Mouse (Mus musculus) urinary bladder, postnatal 25 days (tissue): ENCODE results near the gene Uchl3.
A peak's percentile ranks its signal among the peaks of the same experiment; 100 is the strongest.

ENCODE experiments used
- DNase-seq: peaks from one replicate; pipeline ENCODE4 v3.0.0; 2022; ENCODE audit warnings: low spot score

The Uchl3 gene

DNA sequence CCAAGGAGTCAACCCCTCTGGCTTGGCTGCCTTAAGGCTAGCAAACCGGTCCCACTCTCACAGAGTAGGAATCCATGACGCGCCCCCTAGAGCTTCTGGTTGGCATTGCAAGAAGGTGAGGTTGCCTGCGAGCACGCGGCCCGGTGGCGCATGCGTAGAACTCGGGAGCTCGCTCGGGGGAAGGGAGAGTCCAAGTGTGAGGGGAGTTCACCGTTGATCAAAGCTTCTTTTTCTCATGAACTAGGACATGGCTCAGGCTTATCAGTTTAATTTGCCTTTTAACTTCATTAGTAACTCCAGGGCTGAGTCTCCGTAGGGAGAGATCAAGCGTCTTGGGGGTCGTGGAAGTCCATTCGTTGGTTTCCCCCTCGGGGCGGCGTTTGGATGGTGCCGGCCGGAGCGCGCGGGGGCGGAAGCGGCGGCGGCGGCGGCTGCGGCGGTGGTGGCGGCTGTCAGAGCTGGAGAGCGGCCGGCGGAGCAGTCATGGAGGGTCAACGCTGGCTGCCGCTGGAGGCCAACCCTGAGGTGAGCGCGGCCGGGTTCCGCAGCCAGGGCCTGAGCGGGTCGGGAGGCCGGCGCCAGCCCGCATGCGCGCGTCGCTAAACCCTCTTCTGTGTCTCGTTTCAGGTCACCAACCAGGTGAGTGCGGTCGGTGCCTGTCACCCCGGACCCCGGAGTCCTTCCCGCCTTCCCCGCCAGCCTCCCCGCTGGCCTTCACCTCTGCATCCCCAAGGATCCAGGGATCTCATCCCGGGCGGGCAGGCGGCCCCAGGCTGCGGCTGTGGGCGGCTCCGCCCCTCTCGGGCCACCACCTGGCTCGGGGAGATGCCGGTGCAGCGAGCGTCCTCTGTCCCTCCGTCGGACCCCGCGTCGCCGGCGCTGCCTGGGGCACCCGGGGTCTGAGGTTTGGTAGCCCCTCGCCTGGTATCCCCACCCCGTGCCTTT is at the start of gene Uchl3:
Gene Uchl3, plus strand, starts transcription at position 387 of the 945 bp plus-strand sequence.
- DNase-seq, result peak; percentile 100

DNA sequence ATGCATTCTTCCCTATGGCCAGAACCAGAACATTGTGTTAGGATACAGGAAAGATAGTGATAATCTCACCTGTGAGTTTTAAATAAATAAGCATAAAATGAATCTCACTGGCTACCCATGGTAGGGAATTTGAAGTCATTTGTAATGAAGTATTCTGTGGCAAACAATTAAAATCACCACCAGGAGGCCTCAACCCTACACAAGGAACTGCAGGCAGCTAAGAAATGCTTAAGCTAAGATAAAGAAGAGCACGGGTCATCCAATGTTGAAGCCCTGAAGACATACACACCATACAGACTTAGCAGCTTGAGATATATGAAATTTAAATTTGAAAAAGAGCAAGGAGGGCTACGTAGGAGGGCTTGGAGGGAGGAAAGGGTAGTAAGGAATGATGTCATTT is 47.9 kb upstream of the Uchl3 start:
- DNase-seq, result no peak

DNA sequence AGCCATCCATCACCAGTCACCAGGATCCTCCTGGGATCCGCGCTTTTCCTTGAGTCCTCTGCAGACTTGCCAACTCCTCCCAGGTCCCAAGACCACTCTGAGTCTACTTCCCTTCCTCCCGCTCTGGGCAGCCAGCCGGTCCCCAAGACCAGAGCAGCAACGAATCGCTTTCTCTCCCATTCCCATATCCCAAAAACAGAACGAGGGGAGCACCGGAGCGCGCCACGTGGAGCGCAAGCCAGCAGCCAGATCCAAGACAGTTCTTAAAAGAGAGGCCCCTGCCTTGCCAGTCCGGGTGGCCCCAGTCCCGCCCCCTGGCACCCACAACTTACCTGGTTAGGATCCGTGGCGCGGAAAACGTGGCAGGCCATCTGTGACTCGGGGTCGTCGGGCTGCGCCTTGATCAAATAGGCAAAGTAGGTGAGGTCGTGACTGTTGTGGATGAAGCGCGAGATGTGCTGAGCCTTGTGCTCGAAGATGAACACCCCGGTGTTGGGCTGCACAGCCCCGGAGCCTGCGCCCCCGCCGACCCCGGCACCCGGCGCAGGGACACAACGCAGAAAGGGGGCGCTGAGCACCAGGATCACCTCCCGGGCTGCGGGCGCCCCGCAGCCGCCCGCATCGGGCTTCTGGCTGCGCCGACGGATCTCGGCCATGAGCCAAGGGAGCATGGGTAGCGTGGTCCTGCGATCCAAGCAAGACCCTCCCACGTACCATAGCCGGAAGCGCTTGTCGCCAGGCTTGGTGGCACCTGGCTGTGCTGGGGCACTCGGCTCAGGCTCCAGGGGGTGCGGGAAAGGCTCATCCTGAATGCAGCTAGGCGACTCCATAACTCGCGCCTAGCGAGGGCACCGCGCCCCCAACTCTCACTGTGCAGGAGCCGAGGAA is 45.9 kb upstream of the Uchl3 start:
- DNase-seq, result peak; percentile 7

DNA sequence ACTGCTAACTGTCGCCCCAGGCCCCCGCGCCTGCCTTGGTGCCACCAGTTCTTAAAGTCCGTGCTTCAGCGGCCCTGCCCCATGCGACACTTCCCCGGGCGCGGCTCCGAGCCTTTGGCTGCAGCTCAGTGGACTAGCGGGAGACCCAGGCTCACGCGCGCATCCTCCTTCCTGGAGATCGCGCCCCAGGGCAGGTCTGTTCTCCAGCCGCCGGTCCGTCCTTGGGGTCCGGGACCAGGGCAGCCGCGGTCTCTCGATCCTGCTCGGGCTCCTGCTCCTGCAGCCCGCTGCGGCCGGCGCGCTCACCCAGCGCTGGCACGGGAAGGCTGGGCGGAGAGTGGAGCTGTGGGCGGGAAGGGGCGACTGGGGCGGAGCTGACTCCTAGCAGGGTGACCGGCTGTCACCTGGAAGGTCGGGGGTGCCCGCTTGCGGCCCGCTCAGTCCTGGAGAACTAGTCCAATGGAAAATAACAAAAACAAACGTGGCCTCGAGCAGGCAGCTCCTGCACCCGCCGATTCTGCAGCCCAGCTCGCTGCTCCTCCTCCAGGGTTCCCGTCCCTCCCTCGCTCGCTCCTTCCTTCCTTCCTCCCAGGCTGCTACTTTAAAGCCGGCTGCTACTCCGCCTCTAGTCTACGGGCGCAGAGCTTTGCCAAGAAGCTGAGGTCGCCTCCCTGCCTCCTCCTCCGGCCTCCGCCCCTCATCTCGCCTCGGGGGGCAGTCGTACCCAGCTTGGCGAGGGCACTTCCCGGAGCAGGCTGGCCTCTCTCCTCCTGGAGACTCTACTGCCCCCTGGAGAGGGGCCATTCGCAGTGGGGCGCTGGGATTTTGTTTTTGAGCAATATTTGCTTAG is 45.0 kb upstream of the Uchl3 start, which contains the start of gene Tbc1d4:
Gene Tbc1d4, minus strand, starts transcription at position 673 of the 850 bp plus-strand sequence.
- peak; percentile 67 for DNase-seq

DNA sequence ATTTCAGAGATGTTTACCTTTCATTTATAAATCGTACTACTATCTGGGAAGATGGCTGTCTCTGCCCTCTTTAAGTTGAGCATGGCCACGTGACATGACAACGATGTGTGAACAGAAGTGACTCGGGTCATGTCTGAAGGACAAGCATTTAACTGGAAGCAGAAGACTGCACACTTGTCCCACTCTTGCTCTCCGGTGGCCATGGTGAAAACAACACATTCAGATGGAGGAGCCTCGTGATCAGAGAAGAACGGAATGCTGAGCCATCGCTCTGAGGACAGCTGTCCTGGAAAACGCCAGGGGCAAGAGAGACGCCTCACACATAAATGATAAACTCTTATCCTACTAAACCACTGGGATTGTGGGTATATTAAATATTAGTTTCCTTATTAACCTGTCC is 43.1 kb upstream of the Uchl3 start:
- no peak for DNase-seq

DNA sequence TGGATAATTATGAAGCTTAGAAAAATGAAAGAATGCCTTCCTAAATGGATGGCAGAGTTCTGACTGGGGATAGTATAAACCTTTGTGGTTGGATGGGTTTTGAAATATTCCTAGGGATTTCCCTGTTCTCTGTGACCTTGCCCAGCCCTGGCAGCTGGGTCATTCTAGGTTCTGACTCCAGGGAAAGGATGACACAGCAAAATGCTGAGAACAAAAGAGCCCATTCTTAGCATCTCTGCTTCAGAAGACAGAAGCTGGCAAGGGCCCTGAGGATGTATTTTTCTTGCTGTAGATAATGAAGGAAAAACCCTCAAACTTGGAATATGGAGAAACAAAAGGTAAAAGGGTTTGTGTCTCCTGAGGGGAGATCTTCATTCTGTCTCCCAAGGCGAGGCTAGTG is 40.6 kb upstream of the Uchl3 start:
- DNase-seq, result no peak

DNA sequence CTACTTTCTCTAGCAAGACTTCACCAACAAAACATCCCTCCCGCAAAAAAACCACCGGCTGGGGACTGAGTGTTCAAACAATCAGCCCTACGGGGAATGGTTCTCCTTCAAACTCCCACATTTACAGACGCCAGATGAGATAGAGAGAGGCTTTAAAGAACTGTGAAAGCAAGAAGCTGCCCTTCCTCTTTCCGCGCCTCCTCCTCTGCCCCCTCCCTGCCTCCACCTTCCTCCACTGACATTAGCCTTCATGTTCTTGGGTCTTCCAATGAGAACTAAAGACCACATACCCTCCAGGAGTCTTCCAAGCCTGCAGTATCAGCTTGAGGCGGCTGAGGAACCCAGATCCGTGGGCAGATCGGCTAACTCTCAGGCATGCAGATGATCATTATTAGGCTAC is 37.6 kb upstream of the Uchl3 start:
- no peak for DNase-seq

DNA sequence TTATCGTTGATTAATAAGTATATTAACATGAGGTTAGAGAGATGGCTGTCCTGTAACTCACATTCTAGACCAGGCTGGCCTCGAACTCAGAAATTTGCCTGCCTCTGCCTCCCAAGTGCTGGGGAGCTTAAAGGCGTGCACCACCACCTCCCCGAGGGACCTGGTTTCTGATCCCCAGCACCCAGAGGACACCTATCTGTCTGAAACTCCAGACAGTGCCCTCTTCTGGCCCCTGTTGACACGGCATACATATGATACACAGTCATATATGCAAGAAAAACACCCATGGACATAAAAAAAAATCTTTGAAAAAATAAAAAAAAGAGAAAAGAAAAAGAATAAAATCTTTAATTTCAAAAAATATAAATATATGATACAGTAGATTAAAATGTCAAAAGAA is 36.1 kb upstream of the Uchl3 start:
- DNase-seq, result no peak

DNA sequence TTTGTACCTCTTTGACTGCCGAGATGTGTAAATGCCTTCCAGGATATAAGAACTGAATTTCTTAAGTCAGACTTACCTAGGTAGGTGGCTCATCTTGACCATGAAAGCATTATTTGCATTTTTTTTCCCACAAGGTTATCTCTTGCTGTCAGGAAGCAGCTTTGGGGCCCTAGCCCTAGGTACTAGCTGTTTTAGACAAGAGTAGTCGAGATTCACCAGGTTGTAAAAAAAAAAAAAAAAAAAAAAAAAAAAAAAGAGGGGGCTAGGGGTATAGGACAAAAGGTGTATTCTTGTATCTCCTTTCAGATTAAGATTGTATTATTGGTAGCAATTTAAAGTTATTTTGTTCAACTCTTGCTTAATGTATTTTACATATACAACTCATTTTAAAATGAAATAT is 23.2 kb upstream of the Uchl3 start:
- no peak for DNase-seq

DNA sequence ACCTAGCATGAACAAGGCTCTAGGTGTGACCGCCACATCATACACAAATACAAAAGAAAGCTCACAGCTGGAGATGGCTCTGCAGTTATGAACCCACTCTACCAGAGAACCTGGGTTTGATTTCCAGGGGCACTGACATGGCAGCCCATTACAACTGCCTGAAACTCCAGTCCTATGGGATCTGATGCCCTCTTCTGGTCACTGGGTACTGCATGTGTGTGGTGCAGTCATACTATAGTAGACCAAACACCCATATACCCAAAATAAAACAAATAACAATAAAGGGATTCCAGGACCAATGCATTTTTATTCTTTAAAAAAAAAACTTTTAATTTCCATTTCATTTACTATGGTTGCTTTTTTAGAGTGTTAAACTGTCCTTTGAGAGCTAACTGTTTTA is 18.0 kb upstream of the Uchl3 start:
- DNase-seq, result no peak

DNA sequence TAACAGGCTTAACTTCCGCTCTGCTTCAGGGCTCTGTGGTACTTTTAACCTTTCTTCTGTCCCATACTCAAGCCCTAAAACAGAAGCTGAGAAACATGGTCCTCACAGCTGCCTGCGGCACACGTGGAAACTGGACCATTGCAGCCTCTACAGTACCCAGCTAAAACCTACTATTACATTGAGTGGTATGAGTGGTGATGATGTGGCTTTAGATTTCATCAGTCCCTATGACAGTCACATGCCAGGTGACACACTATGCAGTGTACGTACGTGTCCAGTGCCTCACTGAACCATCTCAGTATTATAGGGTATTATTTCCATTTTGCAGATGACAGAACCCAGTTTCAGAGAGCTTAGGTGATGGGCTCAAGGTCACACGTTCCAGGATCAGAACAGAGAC is 16.4 kb upstream of the Uchl3 start:
- no peak for DNase-seq

DNA sequence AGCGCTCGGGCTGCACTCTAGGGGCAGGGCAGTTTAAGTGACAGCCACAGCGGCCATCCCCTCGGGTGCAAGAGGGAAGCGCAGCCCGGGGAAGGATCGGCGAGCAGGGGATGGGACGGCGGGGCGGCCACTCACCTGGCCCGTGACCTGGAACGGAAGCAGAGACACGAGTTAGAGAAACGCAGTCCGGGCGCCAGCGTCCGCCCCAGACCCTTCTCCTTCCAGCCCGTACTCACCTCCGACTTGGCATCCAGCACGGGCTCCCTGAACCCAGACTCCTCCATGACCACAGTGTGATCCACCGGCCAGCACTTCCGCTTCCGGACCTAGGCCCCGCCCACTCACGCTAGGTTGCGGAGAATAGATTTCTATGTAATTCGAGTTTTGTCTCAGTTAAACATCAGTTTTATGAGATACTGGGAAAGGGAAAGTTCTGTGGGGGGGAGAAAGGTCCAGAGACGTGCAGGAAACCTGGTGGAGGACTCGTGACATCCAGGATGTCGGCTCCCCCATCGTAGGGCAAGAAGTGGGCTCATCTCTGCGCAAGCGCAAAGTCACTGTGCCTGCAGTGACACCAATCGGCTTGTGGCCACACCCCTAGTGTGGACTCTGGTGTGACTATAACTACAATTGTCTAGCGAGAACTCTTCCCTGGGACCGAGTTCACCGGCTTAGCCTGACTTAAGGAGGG is 13.5 kb upstream of the Uchl3 start, which contains the start of gene Commd6:
Gene Commd6, minus strand, starts transcription at position 534 of the 691 bp plus-strand sequence.
- peak; percentile 82 for DNase-seq

DNA sequence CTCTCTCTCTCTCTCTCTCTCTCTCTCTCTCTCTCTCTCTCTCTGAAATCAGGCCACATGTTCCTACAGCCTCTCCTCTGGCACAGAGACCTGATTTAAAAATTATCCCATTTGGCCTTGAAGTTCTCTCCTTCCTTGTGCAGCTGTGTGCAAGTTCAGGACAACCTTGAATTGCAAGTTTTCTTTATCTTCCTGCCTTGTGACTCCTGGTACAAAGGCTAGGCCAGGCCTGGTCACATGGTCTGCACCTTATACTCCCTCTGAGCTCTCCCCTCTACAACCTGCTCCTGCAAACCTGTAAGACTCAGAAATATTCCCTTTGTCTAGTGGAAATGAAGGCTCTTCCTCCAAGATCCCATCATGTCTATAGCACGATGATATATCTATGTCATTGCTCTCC is 8.8 kb upstream of the Uchl3 start:
- no peak for DNase-seq

DNA sequence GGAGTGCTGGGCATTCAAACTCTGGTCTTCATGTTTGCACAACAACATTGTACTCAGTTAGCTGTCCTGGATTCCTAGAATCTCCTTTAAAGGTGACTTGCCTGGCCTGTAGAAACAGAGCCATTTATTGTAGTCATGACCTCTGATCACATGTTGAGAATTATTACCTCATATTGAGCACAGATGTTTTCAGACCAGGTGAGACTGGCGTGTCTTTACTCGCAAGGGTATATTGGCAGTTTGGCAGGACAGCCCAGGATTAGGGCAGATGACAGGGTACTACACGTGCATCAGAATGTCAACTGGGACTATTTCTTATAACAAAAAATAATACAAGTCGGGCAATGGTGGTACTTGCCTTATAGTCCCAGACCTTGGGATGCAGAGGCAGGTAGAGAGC is 3.2 kb upstream of the Uchl3 start:
- no peak for DNase-seq

DNA sequence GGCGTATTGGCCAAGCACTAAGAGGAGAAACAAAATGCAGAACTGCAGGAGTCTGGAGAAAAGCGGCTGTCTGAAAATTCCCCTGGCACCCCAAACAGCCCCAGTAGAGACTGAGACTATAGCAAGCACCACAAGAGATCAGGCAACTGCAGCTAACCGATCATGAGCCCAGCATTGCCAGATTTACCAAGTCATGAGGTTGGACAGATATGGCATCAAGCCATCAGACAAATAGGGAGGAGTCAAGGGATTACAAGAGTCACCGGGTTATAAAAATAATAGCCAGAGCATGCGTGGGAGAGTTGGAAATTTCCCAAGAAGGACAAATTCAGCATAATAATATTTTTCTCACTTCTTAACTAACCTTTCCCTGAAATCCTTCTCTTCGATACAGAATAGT is 1.2 kb upstream of the Uchl3 start:
- no peak for DNase-seq

DNA sequence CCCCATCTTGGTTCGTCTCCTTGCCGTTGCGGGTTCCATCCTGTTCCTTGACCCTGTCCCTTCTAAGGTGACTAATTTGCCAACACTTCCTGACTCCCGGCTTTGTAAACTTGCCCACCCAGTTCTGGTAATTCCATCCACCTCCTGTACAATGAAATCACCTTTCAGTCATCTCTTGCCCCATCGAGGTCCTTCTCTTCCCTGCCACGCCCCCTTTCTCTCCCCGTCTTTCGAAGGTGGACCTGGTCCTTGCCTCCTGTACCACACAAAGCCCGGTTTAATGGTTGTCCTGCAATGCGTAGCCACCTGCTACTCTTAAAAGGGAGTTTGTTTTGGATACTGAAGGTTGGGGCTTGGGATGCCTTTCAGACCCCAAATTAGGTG is 751 bp downstream of the Uchl3 start:
- no peak for DNase-seq

DNA sequence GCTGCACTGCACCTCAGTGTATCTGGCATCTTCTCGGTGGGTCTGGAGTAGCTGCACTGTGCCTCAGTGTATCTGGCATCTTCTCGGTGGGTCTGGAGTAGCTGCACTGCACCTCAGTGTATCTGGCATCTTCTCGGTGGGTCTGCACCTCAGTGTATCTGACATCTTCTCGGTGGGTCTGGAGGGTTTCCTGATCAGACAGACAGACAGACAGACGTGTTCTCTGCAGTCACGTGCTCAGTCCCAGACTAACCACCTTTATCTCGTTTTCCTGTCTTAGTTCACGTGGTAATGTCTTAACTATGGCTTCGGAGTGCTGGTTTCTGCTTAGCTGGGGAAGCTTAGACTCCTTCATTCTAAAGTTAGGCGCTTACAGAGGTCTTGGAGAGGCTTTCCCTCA is 2.5 kb downstream of the Uchl3 start:
- no peak for DNase-seq

DNA sequence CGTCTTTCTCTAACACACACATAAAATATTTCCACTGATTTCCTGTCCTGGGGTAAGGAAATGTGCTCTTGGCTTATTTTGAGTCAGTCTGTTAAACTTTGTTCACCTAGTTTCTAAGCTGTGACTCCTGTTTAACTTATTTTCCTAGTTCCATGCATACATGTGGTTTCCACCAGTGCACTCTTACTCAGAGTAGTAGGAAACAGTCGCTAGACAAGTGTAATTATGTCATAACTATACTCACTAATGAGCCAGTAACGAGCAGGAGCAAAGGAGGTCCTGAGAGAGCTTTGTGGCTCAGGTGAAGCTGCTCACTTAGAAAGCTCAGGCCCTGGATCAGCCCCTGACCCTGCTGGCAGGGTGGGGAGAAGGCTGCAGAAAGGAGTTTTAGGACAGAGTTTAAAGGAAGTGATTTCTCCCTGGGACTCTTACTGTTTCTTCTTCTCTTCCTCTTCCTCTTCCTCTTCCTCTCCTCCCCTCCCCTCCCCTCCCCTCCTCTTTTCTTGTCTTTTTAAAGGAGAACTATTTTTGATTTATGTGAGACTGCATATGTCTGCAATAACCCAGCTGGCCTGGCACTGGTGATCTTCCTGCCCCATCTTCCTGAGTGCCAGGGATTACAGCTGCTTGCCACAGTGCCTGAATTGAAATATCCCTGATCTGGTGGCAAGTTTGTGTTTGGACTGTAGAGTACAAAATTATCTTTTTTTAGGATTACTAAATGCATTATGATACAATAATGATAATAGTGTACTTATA is 8.1 kb downstream of the Uchl3 start:
- no peak for DNase-seq

DNA sequence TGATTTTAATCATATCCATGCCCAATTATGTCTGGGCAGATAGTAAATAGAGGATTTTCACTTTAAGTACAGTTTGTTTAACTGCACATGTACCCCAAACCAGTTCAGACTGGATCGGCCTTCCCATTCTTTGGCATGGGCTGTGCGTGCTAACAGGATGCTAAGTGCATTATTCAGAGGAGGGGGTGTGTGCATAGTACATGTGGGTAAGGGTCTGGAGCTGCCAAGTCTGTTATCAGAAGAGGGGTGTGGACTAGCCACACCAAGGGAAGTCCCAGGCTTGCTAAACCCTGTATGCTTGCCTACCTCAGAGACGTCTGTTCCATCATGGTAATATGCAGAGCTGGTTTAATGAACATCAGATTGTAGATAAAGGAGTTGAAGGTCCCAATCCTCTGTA is 10.5 kb downstream of the Uchl3 start:
- no peak for DNase-seq

DNA sequence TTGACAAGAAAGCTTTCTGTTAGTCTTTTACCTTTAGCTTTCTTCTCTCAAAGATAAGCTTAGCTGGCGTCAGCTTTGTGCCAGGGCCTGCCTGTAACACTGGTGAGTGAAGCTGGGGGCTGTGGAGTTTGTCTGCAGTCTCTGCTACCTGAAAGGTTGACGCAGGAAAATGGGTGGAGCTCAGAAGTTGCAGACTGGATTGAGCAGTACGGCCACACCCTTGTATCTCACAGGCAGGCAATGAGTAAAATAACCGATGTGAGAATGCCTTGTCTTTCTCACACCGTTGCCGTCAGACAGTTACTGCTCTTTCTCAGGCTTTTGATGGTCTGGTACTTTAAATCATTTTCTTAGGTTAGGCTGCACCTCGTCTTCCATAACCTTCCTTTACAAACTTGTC is 12.3 kb downstream of the Uchl3 start:
- no peak for DNase-seq

DNA sequence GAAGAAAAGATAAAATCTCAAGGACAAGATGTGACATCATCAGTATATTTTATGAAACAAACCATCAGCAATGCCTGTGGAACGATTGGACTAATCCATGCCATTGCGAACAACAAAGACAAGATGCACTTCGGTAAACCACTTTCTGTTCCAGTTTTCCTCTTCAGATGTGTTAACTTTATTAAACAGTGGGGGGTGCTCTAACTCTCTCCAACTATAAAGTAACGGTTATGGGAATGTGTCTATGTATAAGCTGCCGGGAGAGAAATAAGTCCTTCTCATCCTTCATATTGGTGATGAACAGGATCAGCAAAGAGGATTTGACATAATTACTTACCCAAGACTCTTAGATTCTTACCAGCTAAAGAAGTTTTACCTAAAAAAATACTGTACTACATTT is 12.8 kb downstream of the Uchl3 start:
- no peak for DNase-seq
